Mouse (Mus musculus): Measurements from ENCODE around the gene Vsir. TPM values are rescaled to one million over a fixed set of nuclear protein-coding genes. Genes with fewer than 3 reads are reported as not detected.

Gene Vsir
- total and polyA plus RNA-seq, 2 experiments from 2014 or later: 3.4 to 15.8 TPM

DNA sequence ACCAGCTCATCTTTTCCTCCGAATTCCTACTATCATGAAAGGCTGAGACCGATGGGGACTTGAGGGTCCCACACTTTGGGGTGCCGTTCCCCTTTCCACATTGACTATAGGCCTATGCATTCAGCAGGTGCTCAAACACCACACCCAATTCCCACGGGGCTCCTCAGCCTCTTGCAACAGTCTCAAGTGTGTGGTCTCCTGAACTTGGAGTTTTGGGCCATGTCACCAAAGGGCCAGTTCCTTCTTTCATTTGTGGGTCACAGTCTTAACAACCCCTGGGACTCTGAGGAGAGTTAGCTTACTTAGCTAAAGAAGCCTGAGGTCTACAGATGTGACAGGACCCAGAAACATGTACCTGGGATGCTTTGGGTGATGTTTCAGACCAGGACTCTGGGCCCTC is 30.5 kb upstream of the Vsir start:
- DNase-seq (ENCODE audit: low spot score) (no peak), ATAC-seq (ENCODE audit: low FRiP score) (no peak)
- Histone ChIP-seq H3K4me3 (ENCODE audit: low read depth, low read length) (no peak overlapping the region), H3K36me3 (ENCODE audit: insufficient read depth, low read length) (no peaks in the 10 kb centered on the region), H3K9ac (replicated peaks; ENCODE audit: low read length, poor library complexity, severe bottlenecking) (no peak overlapping the region), H3K27me3 (ENCODE audit: insufficient read depth, low read length) (no peaks in the 10 kb centered on the region), H3K27ac (ENCODE audit: low read depth, low read length) (no peak overlapping the region), H3K4me1 (ENCODE audit: insufficient read depth, low read length) (no peaks in the 10 kb centered on the region), H3K9me3 (ENCODE audit: low read length) (no peaks in the 10 kb centered on the region), H3K4me2 (ENCODE audit: low read depth, low read length, poor library complexity, severe bottlenecking) (no peak overlapping the region)
- no peak for TF ChIP-seq CTCF (IDR thresholded peaks at IDR 0.05)
- WGBS: 87% methylated on average over 4 of the region's 4 CpGs

GRCm38 (mm10) chr10:60328963-60329650 is 17.5 kb upstream of the Vsir start:
- no peaks in the 10 kb centered on the region for H3K27me3 ChIP-seq (ENCODE audit: insufficient read depth, low read length)
- TF ChIP-seq CTCF (IDR thresholded peaks at IDR 0.05): no peak
- H3K4me1 ChIP-seq (ENCODE audit: insufficient read depth, low read length): no peaks in the 10 kb centered on the region
- H3K27ac ChIP-seq (ENCODE audit: low read depth, low read length): no peak overlapping the region
- no peak overlapping the region for H3K4me3 ChIP-seq (ENCODE audit: low read depth, low read length)
- 84% methylated on average over 11 of the region's 11 CpGs for WGBS
- ATAC-seq (ENCODE audit: low FRiP score): no peak
- no peaks in the 10 kb centered on the region for H3K9me3 ChIP-seq (ENCODE audit: low read length)
- H3K9ac ChIP-seq (replicated peaks; ENCODE audit: low read length, poor library complexity, severe bottlenecking): no peak overlapping the region
- H3K4me2 ChIP-seq (ENCODE audit: low read depth, low read length, poor library complexity, severe bottlenecking): no peak overlapping the region
- DNase-seq (ENCODE audit: low spot score): peak; percentile 33
- no peaks in the 10 kb centered on the region for H3K36me3 ChIP-seq (ENCODE audit: insufficient read depth, low read length)

DNA sequence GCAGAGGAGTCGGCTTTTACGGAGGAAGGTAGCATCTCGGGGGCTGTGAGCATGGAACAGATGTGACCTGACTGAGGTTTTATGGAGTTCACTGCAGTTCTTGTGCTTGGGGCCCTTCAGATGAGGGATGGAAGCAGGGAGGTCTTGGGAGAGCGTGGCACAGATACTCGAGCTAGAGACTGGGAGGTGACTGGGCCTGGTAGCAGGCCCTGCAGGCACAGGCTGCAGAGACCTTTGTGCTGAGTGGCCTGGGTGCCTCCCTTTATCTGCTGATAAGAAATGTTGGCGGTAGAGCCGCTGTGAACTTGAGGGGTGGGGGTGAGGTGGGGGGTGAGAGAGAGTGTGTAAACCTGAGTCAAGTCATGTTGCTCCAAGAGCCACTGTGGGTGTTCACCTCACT is 12.1 kb upstream of the Vsir start:
- 82% methylated on average over 7 of the region's 7 CpGs for WGBS
- ATAC-seq (ENCODE audit: low FRiP score): no peak
- H3K4me1 ChIP-seq (ENCODE audit: insufficient read depth, low read length): no peaks in the 10 kb centered on the region

DNA sequence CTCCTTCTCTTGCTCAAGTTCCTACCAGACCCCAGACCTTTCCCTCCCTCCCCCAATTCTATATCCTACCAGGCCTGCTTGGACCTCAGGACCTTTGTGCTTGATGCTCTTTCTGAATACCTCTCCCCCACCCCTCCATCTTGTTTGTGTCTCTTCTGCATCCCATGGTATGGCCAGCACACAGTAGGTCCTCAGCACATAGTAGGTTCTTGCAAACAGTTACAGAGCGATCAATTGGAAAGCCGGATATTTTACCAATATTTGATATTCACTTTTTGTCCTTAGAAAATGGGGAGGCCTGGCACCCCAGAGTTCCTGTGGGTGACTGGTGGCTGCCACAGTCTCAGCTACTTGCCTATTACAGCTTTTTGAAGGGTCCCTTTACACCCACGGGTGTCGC is 11.6 kb upstream of the Vsir start:
- no peaks in the 10 kb centered on the region for H3K4me1 ChIP-seq (ENCODE audit: insufficient read depth, low read length)
- no peak for TF ChIP-seq CTCF (IDR thresholded peaks at IDR 0.05)
- no peak overlapping the region for H3K9ac ChIP-seq (replicated peaks; ENCODE audit: low read length, poor library complexity, severe bottlenecking)
- DNase-seq (ENCODE audit: low spot score) (no peak), ATAC-seq (ENCODE audit: low FRiP score) (no peak)
- no peaks in the 10 kb centered on the region for H3K27me3 ChIP-seq (ENCODE audit: insufficient read depth, low read length)
- no peaks in the 10 kb centered on the region for H3K36me3 ChIP-seq (ENCODE audit: insufficient read depth, low read length)
- H3K27ac ChIP-seq (ENCODE audit: low read depth, low read length): no peak overlapping the region
- H3K9me3 ChIP-seq (ENCODE audit: low read length): no peaks in the 10 kb centered on the region
- no peak overlapping the region for H3K4me2 ChIP-seq (ENCODE audit: low read depth, low read length, poor library complexity, severe bottlenecking)
- WGBS: 95% methylated on average over 4 of the region's 4 CpGs
- H3K4me3 ChIP-seq (ENCODE audit: low read depth, low read length): no peak overlapping the region

More for the DNA sequence above, 12.1 kb upstream of the Vsir start:
- H3K27ac ChIP-seq (ENCODE audit: low read depth, low read length): no peak overlapping the region
- H3K9ac ChIP-seq (replicated peaks; ENCODE audit: low read length, poor library complexity, severe bottlenecking): no peak overlapping the region
- DNase-seq (ENCODE audit: low spot score): no peak
- H3K9me3 ChIP-seq (ENCODE audit: low read length): no peaks in the 10 kb centered on the region
- H3K36me3 ChIP-seq (ENCODE audit: insufficient read depth, low read length): no peaks in the 10 kb centered on the region
- H3K4me3 ChIP-seq (ENCODE audit: low read depth, low read length): no peak overlapping the region
- no peaks in the 10 kb centered on the region for H3K27me3 ChIP-seq (ENCODE audit: insufficient read depth, low read length)
- no peak overlapping the region for H3K4me2 ChIP-seq (ENCODE audit: low read depth, low read length, poor library complexity, severe bottlenecking)
- TF ChIP-seq CTCF (IDR thresholded peaks at IDR 0.05): no peak

- Histone ChIP-seq H3K4me3 (ENCODE audit: low read depth, low read length) (no peak overlapping the region), H3K9ac (replicated peaks; ENCODE audit: low read length, poor library complexity, severe bottlenecking) (no peak overlapping the region), H3K4me2 (ENCODE audit: low read depth, low read length, poor library complexity, severe bottlenecking) (no peak overlapping the region), H3K27ac (ENCODE audit: low read depth, low read length) (no peak overlapping the region), H3K27me3 (ENCODE audit: insufficient read depth, low read length) (peaks cover 8% of the 10 kb centered on the region; the same call in 1 of the 2 replicates), H3K4me1 (ENCODE audit: insufficient read depth, low read length) (no peaks in the 10 kb centered on the region), H3K9me3 (ENCODE audit: low read length) (no peaks in the 10 kb centered on the region), H3K36me3 (ENCODE audit: insufficient read depth, low read length) (no peaks in the 10 kb centered on the region)
- TF ChIP-seq CTCF (IDR thresholded peaks at IDR 0.05): no peak
- no peak for DNase-seq (ENCODE audit: low spot score)
- WGBS: 82% methylated on average over 9 of the region's 9 CpGs
- ATAC-seq (ENCODE audit: low FRiP score): no peak
Measured at GRCm38 (mm10) chr10:60341528-60341927, 5.1 kb upstream of the Vsir start.

- Histone ChIP-seq H3K36me3 (ENCODE audit: insufficient read depth, low read length) (no peaks in the 10 kb centered on the region), H3K27me3 (ENCODE audit: insufficient read depth, low read length) (peaks cover 20% of the 10 kb centered on the region; the same call in 1 of the 2 replicates), H3K4me2 (ENCODE audit: low read depth, low read length, poor library complexity, severe bottlenecking) (no peak overlapping the region), H3K4me3 (ENCODE audit: low read depth, low read length) (no peak overlapping the region), H3K9me3 (ENCODE audit: low read length) (no peaks in the 10 kb centered on the region), H3K9ac (replicated peaks; ENCODE audit: low read length, poor library complexity, severe bottlenecking) (no peak overlapping the region), H3K27ac (ENCODE audit: low read depth, low read length) (no peak overlapping the region), H3K4me1 (ENCODE audit: insufficient read depth, low read length) (no peaks in the 10 kb centered on the region)
- ATAC-seq (ENCODE audit: low FRiP score) (no peak), DNase-seq (ENCODE audit: low spot score) (no peak)
- TF ChIP-seq CTCF (IDR thresholded peaks at IDR 0.05): no peak
- 77% methylated on average over 3 of the region's 3 CpGs for WGBS
Measured at GRCm38 (mm10) chr10:60344111-60344510, 2.5 kb upstream of the Vsir start.

Measured in midbrain, postnatal 0 days (tissue).